Mouse (Mus musculus) gonadal fat pad, adult 2 months (tissue): ENCODE results near the gene Gm17087. TPM values are rescaled to one million over a fixed set of nuclear protein-coding genes. Genes with fewer than 3 reads are reported as not detected.

Experiments used
- DNase-seq: peaks from one replicate; pipeline ENCODE4 v3.0.0-alpha.2; 2012; ENCODE audit warnings: low read depth
- polyA plus RNA-seq: library from polyadenylated mRNA; depleted of rRNA; stranded (reverse); fragments of >200 nt; gene quantifications from 2 replicates; pipeline ENCODE4 v1.2.3, GENCODE M21; 2012; rRNA removed

Gene Gm17087
- polyA plus RNA-seq, 1 experiment: not detected

- no peak for DNase-seq
Measured at GRCm38 (mm10) chr17:8546366-8546765, 20.4 kb downstream of the Gm17087 start.

DNA sequence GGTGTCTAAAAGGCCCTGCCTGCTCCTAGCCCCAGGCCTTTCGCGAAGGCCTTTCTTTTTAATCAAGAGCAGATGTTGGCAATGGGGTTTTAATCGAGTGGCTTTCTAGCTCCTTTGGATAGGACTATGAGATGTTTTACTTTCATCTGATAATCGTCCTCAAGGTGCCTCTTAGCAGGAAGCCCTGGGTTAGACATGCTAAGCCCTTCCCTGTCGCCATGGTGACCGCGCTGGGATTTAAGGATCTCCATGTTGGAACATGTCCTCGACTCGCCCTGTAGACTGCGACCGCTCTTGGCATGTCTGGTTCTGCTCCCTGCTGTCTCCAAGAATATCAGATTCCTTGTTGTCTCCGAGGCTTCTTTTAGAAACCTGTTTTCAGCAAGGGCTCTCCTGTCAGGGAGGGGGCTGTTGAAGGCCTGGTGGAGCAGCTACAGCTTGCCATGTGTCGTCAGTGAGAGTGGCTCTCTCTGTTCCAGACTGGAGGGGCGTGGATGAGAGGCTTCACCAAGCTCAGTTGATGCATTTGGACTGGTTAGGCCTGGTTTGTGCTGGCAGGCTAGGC, 24.7 kb downstream of the Gm17087 start:
- no peak for DNase-seq

- DNase-seq: no peak
Measured at GRCm38 (mm10) chr17:8538102-8538501, 28.6 kb downstream of the Gm17087 start.

DNA sequence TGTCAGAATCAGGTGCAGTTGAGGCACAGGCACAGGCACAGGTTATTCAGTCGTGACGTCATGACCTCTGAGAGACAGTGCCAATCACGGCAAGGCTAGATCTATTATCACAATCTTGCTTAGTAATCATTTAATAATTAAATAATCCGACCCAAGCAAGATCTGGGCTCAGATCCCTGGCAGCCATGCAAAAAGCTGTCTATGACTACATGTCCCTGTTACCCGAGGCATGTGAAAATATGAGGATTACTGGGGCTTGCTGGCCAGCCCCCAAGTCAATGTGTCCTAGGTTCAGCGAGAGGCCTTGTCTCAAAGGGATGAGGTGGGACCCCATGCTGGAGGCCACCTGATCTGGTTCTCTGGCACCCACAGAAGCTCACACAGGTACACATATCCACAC, 30.2 kb downstream of the Gm17087 start:
- DNase-seq: no peak

GRCm38 (mm10) chr17:8533828-8534227, 32.9 kb downstream of the Gm17087 start:
- no peak for DNase-seq

DNA sequence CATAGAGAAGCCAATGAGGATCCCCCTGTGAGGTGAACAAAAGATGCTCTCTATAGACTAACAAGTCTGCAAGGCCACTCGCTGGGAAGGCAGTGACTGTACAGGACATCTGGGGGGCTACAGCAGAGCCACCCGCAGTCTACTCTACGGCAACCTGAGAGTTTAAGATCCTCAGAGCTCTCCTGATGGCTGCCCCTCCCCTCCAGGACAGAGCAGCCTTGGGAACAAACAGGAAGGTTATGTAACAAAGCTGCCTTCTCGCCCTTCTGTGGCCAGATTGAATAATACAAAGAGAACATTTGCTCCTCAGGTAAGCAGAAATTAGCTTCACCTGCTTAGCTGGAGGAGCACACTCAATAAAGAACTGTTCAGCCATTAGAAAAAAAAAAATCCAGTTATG, 34.1 kb downstream of the Gm17087 start:
- no peak for DNase-seq

DNA sequence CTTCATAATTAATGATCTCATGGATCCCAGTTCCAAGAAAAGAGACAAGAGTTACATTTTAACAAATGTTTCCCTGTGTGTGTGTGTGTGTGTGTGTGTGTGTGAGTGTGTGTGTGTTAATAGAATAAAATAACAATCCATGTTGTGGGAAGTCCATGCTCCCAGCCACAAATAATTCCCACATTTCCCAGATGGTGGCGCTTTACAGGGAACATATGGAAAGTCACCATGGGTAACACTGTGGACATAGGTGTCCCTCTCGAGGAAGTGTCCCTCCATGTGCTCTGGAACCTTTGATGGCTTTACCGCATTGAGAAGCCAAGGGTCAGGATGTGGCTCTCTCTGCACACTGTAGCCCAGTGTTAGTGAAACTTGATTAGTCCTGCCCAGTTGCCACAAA, 38.1 kb downstream of the Gm17087 start:
- DNase-seq: no peak

DNA sequence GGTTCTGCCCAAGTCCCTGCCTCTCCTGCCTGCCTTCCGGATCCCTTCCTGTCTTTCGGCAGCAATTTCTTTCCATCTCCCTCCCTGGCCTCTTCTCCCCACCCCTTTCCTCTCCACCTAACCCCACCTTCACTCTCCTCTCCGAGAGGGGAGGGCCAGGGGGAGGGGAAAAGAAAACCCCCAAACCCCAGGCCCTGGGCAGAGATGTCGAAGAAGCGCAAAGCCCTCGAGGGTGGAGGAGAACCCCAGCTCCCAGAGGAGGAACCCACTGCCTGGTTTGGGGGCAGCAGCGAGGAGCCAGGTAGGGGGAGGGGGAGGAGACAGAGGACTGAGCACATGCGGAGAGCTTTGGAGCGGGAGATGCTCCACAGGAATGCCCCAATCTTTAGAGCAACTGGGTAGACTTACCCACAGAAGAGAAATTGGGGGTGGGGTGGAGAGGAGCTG, 39.9 kb downstream of the Gm17087 start:
- DNase-seq: no peak

DNA sequence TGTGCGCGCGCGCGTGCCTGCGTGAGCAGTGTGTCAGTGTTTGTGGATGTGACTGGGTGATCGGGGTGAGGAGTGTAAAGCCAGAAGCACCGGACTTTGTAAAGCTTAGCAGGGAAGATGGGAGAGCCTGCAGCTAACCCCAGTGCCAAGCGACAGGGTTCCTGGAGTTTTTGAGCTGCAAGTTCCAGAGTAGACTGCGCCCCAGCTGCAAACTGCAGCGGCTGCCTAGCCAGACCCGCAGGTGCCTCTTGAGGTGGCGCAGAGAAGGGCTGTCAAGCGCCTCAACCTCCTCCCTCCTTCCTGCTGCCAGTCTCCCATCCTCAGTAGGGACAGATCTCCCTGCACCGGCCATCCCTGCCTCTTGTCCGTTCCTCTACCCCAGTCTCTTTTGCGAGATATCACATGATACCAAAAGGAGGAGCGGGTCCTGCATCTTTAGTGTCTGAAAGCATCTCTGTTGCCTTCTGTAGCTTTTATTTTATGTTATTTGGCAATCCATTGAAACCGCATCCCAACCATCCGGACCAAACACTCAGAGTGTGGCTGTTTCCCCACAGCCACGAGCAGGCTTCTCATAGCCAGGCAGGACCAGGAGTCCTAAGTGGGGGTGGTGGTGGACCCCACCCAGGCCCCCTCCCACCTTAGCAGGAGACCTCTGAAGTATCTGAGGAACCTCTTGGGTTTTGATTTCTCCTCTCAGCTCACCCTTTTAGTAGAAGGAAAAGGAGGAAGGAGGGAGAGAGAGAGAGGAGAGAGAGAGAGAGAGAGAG, 40.6 kb downstream of the Gm17087 start:
- DNase-seq: no peak

DNA sequence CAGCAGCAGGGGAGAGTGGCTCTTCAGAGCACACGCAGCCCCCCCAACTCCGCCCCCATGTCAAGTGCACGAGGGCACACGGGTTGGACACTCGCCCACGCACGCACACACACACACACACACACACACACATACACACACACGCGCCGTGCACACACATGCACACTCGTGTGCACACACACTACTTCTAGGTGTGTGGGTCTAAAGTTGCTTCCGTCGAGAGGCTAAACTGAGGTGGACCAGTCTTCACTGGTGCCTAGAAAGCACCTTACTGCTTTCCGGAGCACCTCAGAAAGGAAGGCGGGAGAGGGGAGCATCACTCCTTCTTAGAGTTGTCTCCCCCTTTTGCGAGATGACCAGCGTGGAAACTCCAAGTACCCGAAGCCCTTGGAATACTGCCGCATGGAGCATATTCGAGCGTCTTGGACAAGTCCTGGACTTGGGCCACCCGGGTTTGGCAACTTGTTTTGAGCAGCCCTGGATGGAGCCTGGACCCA, 41.5 kb downstream of the Gm17087 start, which contains the start of gene Pde10a:
TSS of gene Pde10a (plus strand) at position 148 of the 497 bp plus-strand sequence.
- no peak for DNase-seq

DNA sequence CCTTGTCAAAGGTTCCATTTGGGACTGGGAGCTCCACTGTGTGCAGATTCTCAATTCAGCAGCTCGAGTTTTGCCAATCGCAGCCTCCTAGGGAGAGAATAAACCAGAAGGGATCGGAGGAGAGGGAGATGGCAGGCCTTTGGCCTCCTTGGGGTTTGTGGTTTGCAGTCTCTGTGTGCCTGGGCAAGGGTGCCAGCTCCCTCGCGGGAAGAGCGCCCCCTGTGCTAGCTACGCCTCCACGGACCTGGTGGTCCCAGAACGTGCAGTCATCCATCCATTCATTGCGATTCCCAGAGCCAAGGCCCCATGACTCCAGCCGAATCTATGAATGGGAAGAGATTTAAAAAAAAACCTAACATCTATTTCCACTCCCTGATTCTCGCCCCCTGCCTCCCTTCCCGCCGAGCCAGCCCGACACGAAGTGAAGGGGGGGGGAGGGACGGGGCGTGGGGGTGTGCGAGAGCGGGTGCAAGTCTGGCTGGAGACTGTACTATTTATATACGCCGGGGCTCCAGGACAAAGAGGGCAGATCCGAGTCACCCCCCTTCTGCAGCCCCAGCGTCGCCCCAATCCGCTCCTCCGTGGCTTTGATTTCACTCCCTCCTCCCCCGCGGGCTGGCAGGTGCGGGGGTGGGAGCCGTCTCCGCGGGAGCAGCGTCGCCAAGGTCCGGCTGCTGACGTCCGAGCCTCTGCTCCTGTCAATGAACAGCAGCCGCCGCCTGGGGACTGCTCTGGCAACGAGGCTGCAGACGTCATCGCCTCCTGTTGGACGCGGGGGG, 42.2 kb downstream of the Gm17087 start:
- no peak for DNase-seq

- no peak for DNase-seq
Measured at GRCm38 (mm10) chr17:8523986-8524385, 42.8 kb downstream of the Gm17087 start.

- no peak for DNase-seq
Measured at GRCm38 (mm10) chr17:8516006-8516405, 50.7 kb downstream of the Gm17087 start.

Other genes starting within 250 kb of the Gm17087 start
- gene Prr18, start 229.5 kb downstream of the Gm17087 start, polyA plus RNA-seq: 0.46 and 1.2 TPM in 2 replicates
- 1.3 and 1.8 TPM in 2 replicates for gene T2, start 211.0 kb downstream of the Gm17087 start, polyA plus RNA-seq
- gene T, start 132.5 kb downstream of the Gm17087 start, polyA plus RNA-seq: 0.24 TPM in 1 of 2 replicates, not detected in the other
- gene Pde10a, start 41.6 kb downstream of the Gm17087 start, polyA plus RNA-seq: 1.4 and 2.1 TPM in 2 replicates